Mouse (Mus musculus) thymus, adult 2 months (tissue): ENCODE data around the gene Samd4b.

Source experiments
- CTCF ChIP-seq: fragments of 200-500 bp; IDR thresholded peaks from 2 replicates; pipeline ENCODE4 v1.5.1; 2012; ENCODE audit warnings: mild to moderate bottlenecking, control low read depth, low read length, moderate library complexity, borderline replicate concordance; ENCODE audit not compliant: control insufficient read depth, poor library complexity, insufficient read depth; ENCODE audit errors: extremely low read depth
- POLR2A ChIP-seq: fragments of 200-500 bp; IDR thresholded peaks from 2 replicates; pipeline ENCODE4 v1.6.1; 2012; ENCODE audit warnings: mild to moderate bottlenecking, low read length, control low read depth, moderate library complexity; ENCODE audit not compliant: control insufficient read depth, poor library complexity, insufficient read depth; ENCODE audit errors: extremely low read depth

GRCm38 (mm10) chr7:28410841-28411475 is 187.0 kb downstream of the Samd4b start:
- TF ChIP-seq POLR2A (no peak), CTCF (no peak)
